Mouse (Mus musculus) embryonic fibroblast, embryonic 13.5 days (primary cell): Measurements from ENCODE around the gene Nkain1.

Source experiments
- CTCF ChIP-seq: IDR thresholded peaks from 2 replicates; pipeline ENCODE4 v1.5.1; 2011; ENCODE audit warnings: mild to moderate bottlenecking, control low read depth, low read length, moderate library complexity, borderline replicate concordance; ENCODE audit not compliant: insufficient read depth
- POLR2A ChIP-seq: IDR thresholded peaks from 2 replicates; pipeline ENCODE4 v1.6.1; 2011; ENCODE audit warnings: low read depth, mild to moderate bottlenecking, control low read depth, low read length, moderate library complexity

DNA sequence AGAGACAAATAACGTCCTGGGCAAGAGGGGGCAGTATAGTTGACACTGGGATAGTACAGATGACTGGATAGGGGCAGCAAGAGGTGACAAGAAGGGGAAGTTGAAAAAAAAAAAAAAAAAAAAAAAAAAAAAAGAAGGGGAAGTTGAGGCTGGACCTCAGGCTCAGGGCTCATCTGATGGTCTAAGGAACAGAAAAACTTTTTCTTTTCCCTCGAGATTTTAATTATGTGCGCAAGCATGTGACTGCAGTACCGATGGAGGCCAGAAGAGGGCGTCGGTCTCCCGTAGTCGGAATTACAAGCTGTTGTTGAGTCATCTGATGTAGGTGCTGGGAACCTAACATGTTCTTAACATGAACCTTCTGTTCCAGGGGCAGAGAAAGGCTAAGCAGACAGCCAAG is 24.8 kb downstream of the Nkain1 start:
- TF ChIP-seq CTCF = 0 out of 2 replicates have a peak, but pooled peaks have one; percentile 21
- TF ChIP-seq POLR2A = no peak
